Mouse (Mus musculus): Measurements from ENCODE around the gene Laptm4a. TPM values are rescaled to one million over a fixed set of nuclear protein-coding genes. Genes with fewer than 3 reads are reported as not detected.
"Not testable (repeated sequence)": the region's sequence is repeated elsewhere in the genome, so short reads cannot be mapped to it uniquely, and the experiment has no call there.

Gene Laptm4a
- total RNA-seq, 1 experiment from 2014 or later, result 132 TPM

GRCm38 (mm10) chr12:8900919-8901663 lies 20.4 kb upstream of the Laptm4a start:
- ATAC-seq (ENCODE audit: extremely low read depth, insufficient number of reproducible peaks, low FRiP score, poor library complexity, severe bottlenecking), result no peak

GRCm38 (mm10) chr12:8901934-8902333 lies 19.5 kb upstream of the Laptm4a start:
- no peak for ATAC-seq (ENCODE audit: extremely low read depth, insufficient number of reproducible peaks, low FRiP score, poor library complexity, severe bottlenecking)

- no peak for ATAC-seq (ENCODE audit: extremely low read depth, insufficient number of reproducible peaks, low FRiP score, poor library complexity, severe bottlenecking)
These were observed 19.0 kb upstream of the Laptm4a start for GRCm38 (mm10) chr12:8902479-8902878.

- ATAC-seq (ENCODE audit: extremely low read depth, insufficient number of reproducible peaks, low FRiP score, poor library complexity, severe bottlenecking), result no peak
These were observed 8.4 kb upstream of the Laptm4a start for GRCm38 (mm10) chr12:8912860-8913685.

GRCm38 (mm10) chr12:8913701-8914340 lies 7.6 kb upstream of the Laptm4a start:
- no peak for ATAC-seq (ENCODE audit: extremely low read depth, insufficient number of reproducible peaks, low FRiP score, poor library complexity, severe bottlenecking)

- no peak for ATAC-seq (ENCODE audit: extremely low read depth, insufficient number of reproducible peaks, low FRiP score, poor library complexity, severe bottlenecking)
These were observed 5.1 kb upstream of the Laptm4a start for GRCm38 (mm10) chr12:8916378-8916777.

GRCm38 (mm10) chr12:8919231-8919630 lies 2.2 kb upstream of the Laptm4a start:
- ATAC-seq (ENCODE audit: extremely low read depth, insufficient number of reproducible peaks, low FRiP score, poor library complexity, severe bottlenecking), result no peak

GRCm38 (mm10) chr12:8920996-8921393 lies 469 bp upstream of the Laptm4a start:
- no peak for ATAC-seq (ENCODE audit: extremely low read depth, insufficient number of reproducible peaks, low FRiP score, poor library complexity, severe bottlenecking)

GRCm38 (mm10) chr12:8922369-8923124 lies 1.1 kb downstream of the Laptm4a start:
- ATAC-seq (ENCODE audit: extremely low read depth, insufficient number of reproducible peaks, low FRiP score, poor library complexity, severe bottlenecking), result no peak

- no peak for ATAC-seq (ENCODE audit: extremely low read depth, insufficient number of reproducible peaks, low FRiP score, poor library complexity, severe bottlenecking)
These were observed 1.6 kb downstream of the Laptm4a start for GRCm38 (mm10) chr12:8923125-8923410.

GRCm38 (mm10) chr12:8923603-8924002 lies 2.1 kb downstream of the Laptm4a start:
- no peak for ATAC-seq (ENCODE audit: extremely low read depth, insufficient number of reproducible peaks, low FRiP score, poor library complexity, severe bottlenecking)

GRCm38 (mm10) chr12:8927652-8928051 lies 6.2 kb downstream of the Laptm4a start:
- peak; percentile 78 for ATAC-seq (ENCODE audit: extremely low read depth, insufficient number of reproducible peaks, low FRiP score, poor library complexity, severe bottlenecking)

GRCm38 (mm10) chr12:8928766-8929165 lies 7.3 kb downstream of the Laptm4a start:
- no peak for ATAC-seq (ENCODE audit: extremely low read depth, insufficient number of reproducible peaks, low FRiP score, poor library complexity, severe bottlenecking)

GRCm38 (mm10) chr12:8931083-8931482 lies 9.6 kb downstream of the Laptm4a start:
- no peak for ATAC-seq (ENCODE audit: extremely low read depth, insufficient number of reproducible peaks, low FRiP score, poor library complexity, severe bottlenecking)

GRCm38 (mm10) chr12:8935349-8935748 lies 13.9 kb downstream of the Laptm4a start:
- no peak for ATAC-seq (ENCODE audit: extremely low read depth, insufficient number of reproducible peaks, low FRiP score, poor library complexity, severe bottlenecking)

- not testable (repeated sequence) for ATAC-seq (ENCODE audit: extremely low read depth, insufficient number of reproducible peaks, low FRiP score, poor library complexity, severe bottlenecking)
These were observed 14.7 kb downstream of the Laptm4a start for GRCm38 (mm10) chr12:8936210-8936609.

GRCm38 (mm10) chr12:8939490-8939889 lies 18.0 kb downstream of the Laptm4a start:
- ATAC-seq (ENCODE audit: extremely low read depth, insufficient number of reproducible peaks, low FRiP score, poor library complexity, severe bottlenecking), result no peak

GRCm38 (mm10) chr12:8940011-8941005 lies 18.8 kb downstream of the Laptm4a start:
- no peak for ATAC-seq (ENCODE audit: extremely low read depth, insufficient number of reproducible peaks, low FRiP score, poor library complexity, severe bottlenecking)

Measured in neutrophil, adult 5-6 weeks (primary cell).